Mouse (Mus musculus): Measurements from ENCODE around the gene Maml2.

Gene Maml2

GRCm38 (mm10) chr9:13429477-13430125 lies 131.8 kb downstream of the Maml2 start:
- Histone ChIP-seq H3K36me3 (ENCODE audit: insufficient read depth, low read length) (no peaks in the 10 kb centered on the region), H3K4me1 (replicated peaks; ENCODE audit: low read depth, low read length) (no peaks in the 10 kb centered on the region), H3K4me3 (replicated peaks; ENCODE audit: low read length) (no peak overlapping the region), H3K9me3 (ENCODE audit: low read length) (no peaks in the 10 kb centered on the region), H3K27me3 (ENCODE audit: insufficient read depth, low read length) (no peaks in the 10 kb centered on the region)
- TF ChIP-seq POU5F1 (IDR thresholded peaks at IDR 0.05; ENCODE audit: borderline replicate concordance, low read length) (no peak), NANOG (IDR thresholded peaks at IDR 0.05; ENCODE audit: borderline replicate concordance, low read length) (no peak), CTCF (conservative IDR thresholded peaks at IDR 0.05; ENCODE audit: low read length) (no peak)

GRCm38 (mm10) chr9:13430302-13430701 lies 132.5 kb downstream of the Maml2 start:
- H3K27me3 ChIP-seq (ENCODE audit: insufficient read depth, low read length), result no peaks in the 10 kb centered on the region
- no peak for TF ChIP-seq POU5F1 (IDR thresholded peaks at IDR 0.05; ENCODE audit: borderline replicate concordance, low read length)
- TF ChIP-seq NANOG (IDR thresholded peaks at IDR 0.05; ENCODE audit: borderline replicate concordance, low read length), result no peak
- no peak for TF ChIP-seq CTCF (conservative IDR thresholded peaks at IDR 0.05; ENCODE audit: low read length)
- no peaks in the 10 kb centered on the region for H3K36me3 ChIP-seq (ENCODE audit: insufficient read depth, low read length)
- H3K4me3 ChIP-seq (replicated peaks; ENCODE audit: low read length), result no peak overlapping the region
- no peaks in the 10 kb centered on the region for H3K4me1 ChIP-seq (replicated peaks; ENCODE audit: low read depth, low read length)
- H3K9me3 ChIP-seq (ENCODE audit: low read length), result no peaks in the 10 kb centered on the region

GRCm38 (mm10) chr9:13430744-13431143 lies 133.0 kb downstream of the Maml2 start:
- TF ChIP-seq POU5F1 (IDR thresholded peaks at IDR 0.05; ENCODE audit: borderline replicate concordance, low read length) (no peak), NANOG (IDR thresholded peaks at IDR 0.05; ENCODE audit: borderline replicate concordance, low read length) (no peak), CTCF (conservative IDR thresholded peaks at IDR 0.05; ENCODE audit: low read length) (no peak)
- Histone ChIP-seq H3K27me3 (ENCODE audit: insufficient read depth, low read length) (no peaks in the 10 kb centered on the region), H3K9me3 (ENCODE audit: low read length) (no peaks in the 10 kb centered on the region), H3K36me3 (ENCODE audit: insufficient read depth, low read length) (no peaks in the 10 kb centered on the region), H3K4me1 (replicated peaks; ENCODE audit: low read depth, low read length) (no peaks in the 10 kb centered on the region), H3K4me3 (replicated peaks; ENCODE audit: low read length) (no peak overlapping the region)

DNA sequence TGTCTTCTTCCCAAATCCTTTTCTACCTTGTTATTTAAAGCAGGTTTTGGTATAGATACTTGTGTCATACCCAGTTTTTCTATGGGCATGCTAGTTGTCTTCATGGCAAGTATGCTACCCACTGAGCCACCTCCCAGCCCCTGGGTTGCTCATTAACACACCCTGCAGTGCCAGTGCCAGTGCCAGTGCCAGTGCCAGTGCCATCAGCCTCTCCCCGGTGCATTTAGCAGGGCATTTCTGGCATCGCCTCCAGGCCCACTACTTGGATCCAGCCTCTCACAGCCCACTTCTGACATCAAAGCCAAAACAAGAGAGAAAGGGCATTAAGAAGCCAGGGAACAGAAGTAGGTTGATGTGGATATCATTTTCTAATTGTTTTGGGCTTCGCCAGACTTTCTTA lies 133.9 kb downstream of the Maml2 start:
- H3K4me3 ChIP-seq (replicated peaks; ENCODE audit: low read length), result no peak overlapping the region
- H3K27me3 ChIP-seq (ENCODE audit: insufficient read depth, low read length), result no peaks in the 10 kb centered on the region
- H3K4me1 ChIP-seq (replicated peaks; ENCODE audit: low read depth, low read length), result no peaks in the 10 kb centered on the region
- no peaks in the 10 kb centered on the region for H3K36me3 ChIP-seq (ENCODE audit: insufficient read depth, low read length)
- no peaks in the 10 kb centered on the region for H3K9me3 ChIP-seq (ENCODE audit: low read length)
- TF ChIP-seq NANOG (IDR thresholded peaks at IDR 0.05; ENCODE audit: borderline replicate concordance, low read length), result no peak
- no peak for TF ChIP-seq CTCF (conservative IDR thresholded peaks at IDR 0.05; ENCODE audit: low read length)
- no peak for TF ChIP-seq POU5F1 (IDR thresholded peaks at IDR 0.05; ENCODE audit: borderline replicate concordance, low read length)

DNA sequence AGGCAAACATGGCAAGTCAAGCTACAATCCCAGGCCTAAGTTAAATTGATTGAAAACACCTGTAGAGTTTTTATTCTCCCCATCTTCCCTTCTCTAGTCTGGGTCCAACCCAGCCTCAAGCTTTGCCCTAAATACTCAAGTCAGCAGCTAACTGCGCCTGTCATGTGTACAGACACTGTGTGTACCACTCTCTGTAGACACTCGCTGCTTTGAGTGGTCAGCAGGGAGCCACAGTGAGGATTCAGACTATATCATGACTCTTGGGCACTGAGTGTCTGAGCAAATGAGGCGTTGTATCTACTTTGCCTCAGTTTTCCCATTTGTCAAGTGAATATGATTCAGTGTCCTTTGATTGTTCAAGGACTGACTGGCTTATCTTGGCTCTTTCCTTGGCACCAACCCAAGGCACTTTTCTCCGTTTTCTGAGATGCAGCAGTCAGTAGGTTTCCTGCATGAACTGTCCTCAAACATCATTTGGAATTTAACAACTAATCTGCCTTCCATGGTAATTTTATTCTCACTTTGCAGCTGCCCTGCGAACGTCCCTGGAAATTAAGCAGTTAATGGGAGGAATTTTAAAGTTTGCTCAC lies 135.8 kb downstream of the Maml2 start:
- no peak for TF ChIP-seq NANOG (IDR thresholded peaks at IDR 0.05; ENCODE audit: borderline replicate concordance, low read length)
- TF ChIP-seq CTCF (conservative IDR thresholded peaks at IDR 0.05; ENCODE audit: low read length), result no peak
- H3K36me3 ChIP-seq (ENCODE audit: insufficient read depth, low read length), result no peaks in the 10 kb centered on the region
- no peaks in the 10 kb centered on the region for H3K27me3 ChIP-seq (ENCODE audit: insufficient read depth, low read length)
- no peak overlapping the region for H3K4me3 ChIP-seq (replicated peaks; ENCODE audit: low read length)
- no peaks in the 10 kb centered on the region for H3K9me3 ChIP-seq (ENCODE audit: low read length)
- no peaks in the 10 kb centered on the region for H3K4me1 ChIP-seq (replicated peaks; ENCODE audit: low read depth, low read length)

- no peak for TF ChIP-seq CTCF (conservative IDR thresholded peaks at IDR 0.05; ENCODE audit: low read length)
- no peaks in the 10 kb centered on the region for H3K9me3 ChIP-seq (ENCODE audit: low read length)
- H3K27me3 ChIP-seq (ENCODE audit: insufficient read depth, low read length), result no peaks in the 10 kb centered on the region
- H3K4me1 ChIP-seq (replicated peaks; ENCODE audit: low read depth, low read length), result no peaks in the 10 kb centered on the region
- H3K4me3 ChIP-seq (replicated peaks; ENCODE audit: low read length), result no peak overlapping the region
- H3K36me3 ChIP-seq (ENCODE audit: insufficient read depth, low read length), result no peaks in the 10 kb centered on the region
These were observed 143.2 kb downstream of the Maml2 start for GRCm38 (mm10) chr9:13440911-13441310.

- Histone ChIP-seq H3K9me3 (ENCODE audit: low read length) (no peaks in the 10 kb centered on the region), H3K36me3 (ENCODE audit: insufficient read depth, low read length) (no peaks in the 10 kb centered on the region), H3K4me3 (replicated peaks; ENCODE audit: low read length) (no peak overlapping the region), H3K4me1 (replicated peaks; ENCODE audit: low read depth, low read length) (no peaks in the 10 kb centered on the region), H3K27me3 (ENCODE audit: insufficient read depth, low read length) (no peaks in the 10 kb centered on the region)
- TF ChIP-seq CTCF (conservative IDR thresholded peaks at IDR 0.05; ENCODE audit: low read length), result no peak
- TF ChIP-seq POU5F1 (IDR thresholded peaks at IDR 0.05; ENCODE audit: borderline replicate concordance, low read length), result no peak
- no peak for TF ChIP-seq NANOG (IDR thresholded peaks at IDR 0.05; ENCODE audit: borderline replicate concordance, low read length)
These were observed 144.4 kb downstream of the Maml2 start for GRCm38 (mm10) chr9:13442012-13442735.

DNA sequence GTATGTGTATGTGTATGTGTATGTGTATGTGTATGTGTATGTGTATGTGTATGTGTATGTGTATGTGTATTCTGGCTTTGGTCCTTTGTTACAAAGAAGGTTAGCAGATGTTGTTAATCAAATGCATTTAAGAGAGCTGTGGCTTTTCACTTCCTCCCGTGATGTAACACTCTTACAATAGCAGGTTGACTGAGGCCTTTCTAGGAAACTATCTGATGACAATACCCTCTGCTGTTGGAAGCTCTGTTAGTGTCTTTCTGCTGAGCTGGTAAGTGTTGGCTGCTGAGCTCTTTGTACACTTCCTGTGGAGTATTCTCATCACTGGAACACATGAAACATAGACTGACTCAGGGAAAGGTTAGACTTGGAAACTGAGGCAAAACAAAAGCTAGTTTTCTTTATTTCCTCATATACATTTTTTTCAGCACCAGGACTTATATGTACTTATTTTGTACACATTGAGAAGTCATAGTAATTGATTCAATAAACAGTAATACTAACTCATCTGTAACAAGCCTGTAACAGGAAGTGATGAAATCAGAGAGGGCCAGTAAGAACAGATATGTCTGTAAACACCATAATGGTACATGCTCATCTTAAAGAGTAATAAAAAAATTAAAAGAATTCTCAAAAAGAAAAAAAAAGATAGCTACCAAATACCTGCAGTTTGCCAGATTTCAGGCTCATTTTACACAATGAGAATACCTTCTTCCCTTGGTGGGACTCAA lies 145.9 kb downstream of the Maml2 start:
- Histone ChIP-seq H3K4me1 (replicated peaks; ENCODE audit: low read depth, low read length) (no peaks in the 10 kb centered on the region), H3K27me3 (ENCODE audit: insufficient read depth, low read length) (no peaks in the 10 kb centered on the region), H3K36me3 (ENCODE audit: insufficient read depth, low read length) (no peaks in the 10 kb centered on the region), H3K9me3 (ENCODE audit: low read length) (no peaks in the 10 kb centered on the region), H3K4me3 (replicated peaks; ENCODE audit: low read length) (no peak overlapping the region)
- no peak for TF ChIP-seq POU5F1 (IDR thresholded peaks at IDR 0.05; ENCODE audit: borderline replicate concordance, low read length)
- no peak for TF ChIP-seq CTCF (conservative IDR thresholded peaks at IDR 0.05; ENCODE audit: low read length)
- TF ChIP-seq NANOG (IDR thresholded peaks at IDR 0.05; ENCODE audit: borderline replicate concordance, low read length), result no peak

Measured in E14TG2a.4 (cell line).